Comparison of ENCODE assay signal across 11 mouse cellular contexts in genomic region chr11:93141727-93142126, GRCm38 (mm10). TPM values are rescaled to one million over a fixed set of nuclear protein-coding genes. Genes with fewer than 3 reads are reported as not detected.
"Had no signal": no experiment of that assay in that cellular context is flagged by ENCODE, and none has a peak within 500 bp of the region (broad histone marks: within the 10 kb centered on the region; RNA-seq: fewer than 3 reads in every experiment).

No protein-coding gene starts in this region.

- ATAC-seq: lung, postnatal 0 days had no signal

- DNase-seq: kidney, postnatal 14 days; kidney, postnatal 4 days; liver, embryonic 13.5 days; lung, embryonic 14.5 days; midbrain, embryonic 14.5 days; right cerebral cortex, postnatal 4 days; thymus, adult 2 months; thymus, postnatal 14 days; thymus, postnatal 4 days had no signal

RNA-seq across cellular contexts. Expression of gene Car10, which starts 43.9 kb away (rescaled TPM):
- total RNA-seq: liver, adult 2 months had no signal
